Mouse (Mus musculus) CD8-positive naive resting alpha-beta T cell, adult 2 months (primary cell): ENCODE data around the gene Parp1.
A peak's percentile ranks its signal among the peaks of the same experiment; 100 is the strongest.
"Not testable (repeated sequence)": the region's sequence is repeated elsewhere in the genome, so short reads cannot be mapped to it uniquely, and the experiment has no call there.

Experiments
- DNase-seq, 2 experiments: peaks; one replicate each; pipeline ENCODE4 v3.0.0; 2022; ENCODE audit warnings: low read depth in 2 of 2, low spot score in 2 of 2

Parp1 gene

GRCm38 (mm10) chr1:180623911-180624310, 55.2 kb downstream of the Parp1 start:
- no peak for DNase-seq

- DNase-seq = no peak
These were observed 57.4 kb downstream of the Parp1 start for GRCm38 (mm10) chr1:180626141-180626540.

GRCm38 (mm10) chr1:180637796-180638195, 69.1 kb downstream of the Parp1 start:
- DNase-seq = not testable (repeated sequence)

- DNase-seq = no peak
These were observed 71.0 kb downstream of the Parp1 start for GRCm38 (mm10) chr1:180639416-180640401.

- DNase-seq = peak in 1 of 2 experiments; percentile 10
These were observed 71.9 kb downstream of the Parp1 start for GRCm38 (mm10) chr1:180640605-180641125.

- DNase-seq = peak; percentile 84 to 89
These were observed 72.4 kb downstream of the Parp1 start, which contains the start of gene Lin9 for GRCm38 (mm10) chr1:180641137-180641517. TSS of gene Lin9 (plus strand) at chr1:180641150.

GRCm38 (mm10) chr1:180641518-180642227, 72.9 kb downstream of the Parp1 start:
- DNase-seq = peak in 1 of 2 experiments; percentile 41

- no peak for DNase-seq
These were observed 73.5 kb downstream of the Parp1 start for GRCm38 (mm10) chr1:180642228-180642564.
